Mouse (Mus musculus) right cerebral cortex, postnatal 10 days (tissue): ENCODE measurements around the gene Atf4.

Source experiments
- DNase-seq, 2 experiments: peaks; one replicate each; pipeline ENCODE4 v3.0.0; 2021; ENCODE audit warnings: low spot score in 2 of 2

The Atf4 gene

DNA sequence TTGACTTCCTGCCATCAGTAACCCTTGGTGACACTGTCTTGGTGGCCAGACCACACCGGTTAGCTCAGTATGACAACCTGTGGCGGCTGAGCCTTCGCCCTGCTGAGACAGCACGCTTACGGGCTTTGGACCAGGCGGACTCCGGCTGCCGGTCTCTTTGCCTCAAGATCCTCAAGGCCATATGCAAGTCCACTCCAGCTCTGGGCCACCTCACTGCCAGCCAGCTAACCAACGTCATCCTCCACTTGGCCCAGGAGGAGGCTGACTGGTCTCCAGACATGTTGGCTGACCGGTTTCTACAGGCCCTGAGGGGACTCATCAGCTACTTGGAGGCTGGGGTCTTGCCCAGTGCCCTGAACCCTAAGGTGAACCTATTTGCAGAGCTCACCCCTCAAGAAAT lies 5.3 kb upstream of the Atf4 start:
- no peak for DNase-seq

DNA sequence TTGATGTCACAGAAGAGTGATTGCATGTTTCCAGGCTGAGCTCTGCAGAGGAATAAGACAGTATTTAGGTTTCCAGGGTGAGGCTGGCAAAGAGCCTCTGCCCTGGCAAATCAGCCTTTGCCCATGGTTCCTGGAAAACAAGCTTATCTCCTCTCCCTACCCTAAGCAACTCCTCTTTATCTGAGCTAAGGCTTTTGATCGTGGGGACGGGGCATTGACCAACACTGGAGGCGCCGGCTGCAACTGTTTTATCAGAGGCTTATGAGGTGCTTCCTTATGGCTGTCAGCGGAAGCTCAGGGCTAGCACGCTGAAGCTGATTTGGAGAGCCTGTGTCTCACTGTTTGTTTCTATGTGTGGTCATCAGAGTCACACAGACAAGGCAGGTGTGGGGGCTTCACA lies 4.4 kb upstream of the Atf4 start:
- DNase-seq: no peak

DNA sequence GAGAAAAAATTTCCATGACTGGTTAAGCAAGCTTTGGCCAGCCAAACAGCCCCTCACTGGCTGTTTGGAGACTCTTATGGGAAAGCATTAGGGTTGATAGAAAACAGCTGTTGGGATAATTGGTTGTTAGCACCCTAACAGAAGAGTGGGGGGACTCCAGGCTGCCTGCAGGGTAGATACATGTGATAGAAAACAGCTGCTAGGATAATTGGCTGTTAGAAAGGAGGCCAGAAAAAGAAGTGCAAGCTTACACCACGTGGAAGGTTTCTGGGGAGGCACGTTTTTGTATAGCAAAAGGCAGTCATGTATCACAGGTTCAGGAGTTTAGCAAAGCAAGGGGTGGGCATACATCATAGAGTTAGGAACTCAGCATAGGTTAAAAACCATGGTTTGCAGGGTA lies 1.5 kb upstream of the Atf4 start:
- DNase-seq: no peak

DNA sequence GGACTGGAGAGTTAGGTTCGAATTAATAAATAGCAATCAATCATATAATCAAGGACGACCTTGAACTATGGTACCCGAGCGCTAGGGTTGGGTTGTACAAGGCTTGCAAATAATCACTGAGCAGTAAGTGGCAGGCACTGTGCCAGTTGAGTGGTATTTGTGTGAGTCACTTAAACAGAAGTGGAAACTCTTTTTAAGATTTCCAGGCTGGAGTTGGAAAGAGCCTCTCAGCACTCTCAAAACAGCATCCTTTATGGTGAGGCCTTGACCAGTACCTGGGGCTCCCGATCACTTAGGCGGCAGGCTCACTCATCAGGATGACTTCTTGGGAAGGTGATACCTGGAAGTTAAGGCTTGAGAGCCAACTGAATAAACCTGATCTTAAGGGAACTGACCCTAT lies 777 bp upstream of the Atf4 start:
- DNase-seq: peak in 1 of 2 experiments; percentile 75

DNA sequence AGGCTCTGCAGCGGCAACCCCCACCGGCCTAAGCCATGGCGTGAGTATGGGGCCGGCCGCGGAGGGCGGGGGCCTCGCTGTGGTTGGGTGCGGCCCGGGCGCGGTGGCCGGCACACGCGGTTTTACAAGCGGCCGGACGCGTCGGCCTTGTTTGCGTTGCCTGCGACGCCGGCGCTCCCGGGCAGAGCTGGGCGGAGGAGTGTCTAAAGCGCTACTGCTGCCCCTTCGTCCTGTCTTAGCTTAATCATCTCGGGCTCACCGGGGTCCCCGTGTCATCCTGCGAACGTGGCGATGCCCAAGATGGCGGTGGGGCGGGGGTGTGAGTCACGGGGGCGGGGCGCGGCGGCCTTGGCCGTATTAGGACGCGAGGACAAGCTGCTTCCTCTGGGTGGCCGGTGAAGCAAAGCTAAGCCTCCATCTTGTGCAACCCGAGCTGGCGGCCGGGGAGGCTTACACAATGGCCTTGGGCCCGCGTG lies 700 bp downstream of the Atf4 start:
- peak; percentile 76 to 83 for DNase-seq

DNA sequence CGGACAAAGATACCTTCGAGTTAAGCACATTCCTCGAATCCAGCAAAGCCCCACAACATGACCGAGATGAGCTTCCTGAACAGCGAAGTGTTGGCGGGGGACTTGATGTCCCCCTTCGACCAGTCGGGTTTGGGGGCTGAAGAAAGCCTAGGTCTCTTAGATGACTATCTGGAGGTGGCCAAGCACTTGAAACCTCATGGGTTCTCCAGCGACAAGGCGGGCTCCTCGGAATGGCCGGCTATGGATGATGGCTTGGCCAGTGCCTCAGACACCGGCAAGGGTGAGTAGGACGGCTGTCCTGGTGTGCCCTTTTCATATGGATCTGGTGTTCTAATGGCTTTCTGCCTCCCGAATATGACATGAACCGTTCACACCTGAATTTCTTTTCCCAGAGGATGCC lies 1.3 kb downstream of the Atf4 start:
- peak in 1 of 2 experiments; percentile 49 for DNase-seq

DNA sequence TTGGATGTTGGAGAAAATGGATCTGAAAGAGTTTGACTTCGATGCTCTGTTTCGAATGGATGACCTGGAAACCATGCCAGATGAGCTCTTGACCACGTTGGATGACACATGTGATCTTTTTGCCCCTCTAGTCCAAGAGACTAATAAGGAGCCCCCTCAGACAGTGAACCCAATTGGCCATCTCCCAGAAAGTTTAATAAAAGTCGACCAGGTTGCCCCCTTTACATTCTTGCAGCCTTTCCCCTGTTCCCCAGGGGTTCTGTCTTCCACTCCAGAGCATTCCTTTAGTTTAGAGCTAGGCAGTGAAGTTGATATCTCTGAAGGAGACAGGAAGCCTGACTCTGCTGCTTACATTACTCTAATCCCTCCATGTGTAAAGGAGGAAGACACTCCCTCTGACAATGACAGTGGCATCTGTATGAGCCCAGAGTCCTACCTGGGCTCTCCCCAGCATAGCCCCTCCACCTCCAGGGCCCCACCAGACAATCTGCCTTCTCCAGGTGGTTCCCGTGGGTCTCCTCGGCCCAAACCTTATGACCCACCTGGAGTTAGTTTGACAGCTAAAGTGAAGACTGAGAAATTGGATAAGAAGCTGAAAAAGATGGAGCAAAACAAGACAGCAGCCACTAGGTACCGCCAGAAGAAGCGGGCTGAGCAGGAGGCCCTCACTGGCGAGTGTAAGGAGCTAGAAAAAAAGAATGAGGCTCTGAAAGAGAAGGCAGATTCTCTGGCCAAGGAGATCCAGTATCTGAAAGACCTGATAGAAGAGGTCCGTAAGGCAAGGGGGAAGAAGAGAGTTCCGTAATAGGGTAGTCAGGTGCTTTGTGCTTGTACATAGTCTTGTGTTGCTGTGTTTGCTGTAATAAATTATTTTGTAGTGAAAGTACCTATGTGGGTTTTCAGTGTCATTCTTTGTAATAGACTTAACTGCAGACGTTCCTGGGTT lies 1.9 kb downstream of the Atf4 start:
- DNase-seq: no peak

DNA sequence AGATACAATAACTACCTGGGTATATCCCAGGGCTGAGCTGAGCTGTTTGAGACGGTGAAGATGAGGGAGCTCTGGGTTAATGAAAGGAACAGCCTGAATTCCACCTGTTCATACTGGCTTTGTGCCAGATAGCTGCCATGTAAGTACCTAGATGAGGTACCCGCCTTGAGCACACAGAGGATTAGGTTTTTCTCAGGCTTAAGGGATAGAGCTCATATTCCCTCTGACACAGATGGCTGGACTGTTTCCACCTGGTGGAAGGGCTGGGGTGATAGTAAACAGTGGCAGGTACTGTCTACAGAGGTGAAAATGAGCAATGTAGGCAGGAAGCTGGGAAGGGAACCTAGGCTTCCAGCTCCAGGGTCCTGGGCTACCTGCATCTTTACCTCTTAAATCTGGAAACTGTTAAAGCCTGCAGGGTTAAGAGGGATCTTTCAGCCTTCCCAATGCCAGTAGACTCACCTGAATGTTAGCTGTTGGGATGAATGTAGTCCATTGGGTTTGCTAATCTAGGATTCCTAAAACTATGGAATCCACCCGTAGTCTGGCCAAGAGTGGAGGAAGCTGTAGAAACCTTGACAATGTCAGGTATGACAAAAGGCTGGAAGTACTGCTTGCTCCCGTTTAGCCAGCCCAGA lies 2.7 kb downstream of the Atf4 start:
- DNase-seq: peak in 1 of 2 experiments; percentile 58

DNA sequence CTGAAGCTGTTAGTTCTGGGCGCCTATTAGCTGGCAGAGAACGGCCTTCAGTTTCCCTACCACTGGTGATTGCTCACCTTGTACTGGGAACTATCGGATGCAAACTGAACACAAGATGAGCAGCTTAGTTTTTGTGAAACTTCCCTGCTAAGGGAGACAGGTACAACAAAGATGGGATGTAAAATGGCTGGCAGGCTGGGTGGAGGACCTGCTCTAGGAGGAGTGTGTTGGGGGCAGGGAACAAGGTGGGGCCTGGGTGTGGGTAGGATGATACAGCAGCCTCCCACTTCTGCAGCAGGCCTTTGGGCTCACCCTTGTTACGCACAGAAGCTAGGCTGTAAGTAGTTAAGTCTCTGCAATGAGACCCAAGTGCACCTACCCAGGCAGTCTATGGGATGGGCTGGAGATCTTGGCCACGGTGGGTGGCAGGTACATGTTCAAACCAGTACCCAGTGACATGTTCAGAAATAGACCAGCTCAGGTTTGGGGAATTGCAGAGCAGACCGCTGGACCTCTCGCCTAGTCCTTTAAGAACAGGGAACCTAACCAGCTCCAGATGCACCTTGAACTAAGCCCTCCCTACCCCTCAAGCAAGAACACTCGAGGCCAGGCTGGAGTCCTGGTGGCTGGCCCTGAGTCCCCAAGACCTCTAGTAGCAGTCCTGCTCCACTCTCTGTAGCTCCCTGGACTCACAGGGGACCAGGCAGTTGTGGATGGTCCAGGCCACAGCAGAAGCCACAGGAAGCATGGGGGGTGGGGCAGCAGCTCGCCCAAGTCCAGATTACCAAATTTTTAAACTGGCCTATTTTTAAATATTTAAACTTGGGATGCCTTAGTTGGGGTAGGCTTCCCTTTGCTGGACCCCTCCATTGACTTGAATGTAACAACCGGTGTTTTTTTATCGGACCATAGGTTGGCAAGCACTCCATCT lies 3.5 kb downstream of the Atf4 start:
- peak in 1 of 2 experiments; percentile 51 for DNase-seq

DNA sequence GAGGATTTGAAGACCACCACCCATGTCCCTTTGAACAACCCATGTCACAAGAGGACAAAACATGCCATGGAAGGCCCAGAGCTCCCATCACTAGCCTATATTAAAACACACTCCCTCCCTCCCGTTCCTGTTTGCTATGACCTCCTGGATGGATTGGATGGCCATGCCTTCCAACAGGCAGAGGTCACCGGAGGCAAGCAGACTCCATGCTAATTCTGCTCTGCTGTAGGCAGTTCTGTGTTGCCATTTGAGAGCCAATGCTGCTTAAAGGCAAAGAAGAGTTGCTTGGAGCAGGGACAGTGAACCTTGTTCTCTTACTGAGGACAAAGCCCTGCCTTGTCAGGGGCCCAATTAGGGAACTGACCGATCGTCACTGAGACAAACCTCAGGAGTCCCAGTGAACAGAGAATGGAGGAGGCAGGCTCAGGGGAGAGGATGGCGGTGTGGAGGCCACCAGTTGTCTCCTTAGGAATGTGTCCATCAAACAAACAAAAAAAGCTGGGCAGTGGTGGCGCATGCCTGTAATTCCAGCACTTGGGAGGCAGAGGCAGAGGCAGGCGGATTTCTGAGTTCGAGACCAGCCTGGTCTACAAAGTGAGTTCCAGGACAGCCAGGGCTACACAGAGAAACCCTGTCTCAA lies 4.5 kb downstream of the Atf4 start:
- no peak for DNase-seq

DNA sequence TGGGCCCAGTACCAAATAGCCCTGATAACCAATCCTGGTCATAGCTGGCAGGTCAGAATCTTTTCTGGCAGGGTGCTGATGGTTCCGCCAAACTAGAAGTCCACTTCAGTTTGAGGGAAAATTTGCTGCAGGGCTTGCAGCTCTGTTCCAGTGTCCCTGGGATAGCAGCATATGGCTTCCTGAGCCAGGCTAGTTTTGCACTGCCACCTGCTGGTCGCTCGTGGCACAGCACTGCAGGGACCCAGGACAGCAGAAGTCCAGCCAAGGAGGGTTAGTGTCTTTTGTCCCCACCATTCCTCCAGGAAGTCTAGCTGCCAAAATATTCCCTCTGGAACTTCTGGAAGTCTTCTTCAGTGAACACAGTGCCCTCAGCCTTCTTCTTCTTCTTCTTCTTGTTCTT lies 5.7 kb downstream of the Atf4 start:
- peak; percentile 84 to 89 for DNase-seq

DNA sequence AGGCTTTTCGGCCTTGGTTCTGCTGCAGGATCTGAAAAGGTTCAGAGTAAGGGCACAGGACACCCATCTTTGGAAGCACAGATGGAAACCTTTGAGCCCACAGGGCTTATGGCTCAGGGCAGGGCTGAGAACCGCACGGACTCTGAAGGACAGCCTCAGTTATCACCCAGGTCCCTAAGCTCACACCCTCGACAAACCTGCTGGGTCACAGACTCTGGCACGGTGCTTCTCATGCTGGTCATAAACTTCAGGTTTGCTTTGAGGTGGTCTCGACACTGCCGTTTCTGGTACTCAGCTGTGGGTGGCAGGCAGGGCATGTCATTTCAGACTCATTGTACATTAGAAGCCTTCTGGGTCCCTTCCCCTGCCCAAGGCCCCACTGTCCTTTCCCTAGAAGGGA lies 6.1 kb downstream of the Atf4 start:
- no peak for DNase-seq

DNA sequence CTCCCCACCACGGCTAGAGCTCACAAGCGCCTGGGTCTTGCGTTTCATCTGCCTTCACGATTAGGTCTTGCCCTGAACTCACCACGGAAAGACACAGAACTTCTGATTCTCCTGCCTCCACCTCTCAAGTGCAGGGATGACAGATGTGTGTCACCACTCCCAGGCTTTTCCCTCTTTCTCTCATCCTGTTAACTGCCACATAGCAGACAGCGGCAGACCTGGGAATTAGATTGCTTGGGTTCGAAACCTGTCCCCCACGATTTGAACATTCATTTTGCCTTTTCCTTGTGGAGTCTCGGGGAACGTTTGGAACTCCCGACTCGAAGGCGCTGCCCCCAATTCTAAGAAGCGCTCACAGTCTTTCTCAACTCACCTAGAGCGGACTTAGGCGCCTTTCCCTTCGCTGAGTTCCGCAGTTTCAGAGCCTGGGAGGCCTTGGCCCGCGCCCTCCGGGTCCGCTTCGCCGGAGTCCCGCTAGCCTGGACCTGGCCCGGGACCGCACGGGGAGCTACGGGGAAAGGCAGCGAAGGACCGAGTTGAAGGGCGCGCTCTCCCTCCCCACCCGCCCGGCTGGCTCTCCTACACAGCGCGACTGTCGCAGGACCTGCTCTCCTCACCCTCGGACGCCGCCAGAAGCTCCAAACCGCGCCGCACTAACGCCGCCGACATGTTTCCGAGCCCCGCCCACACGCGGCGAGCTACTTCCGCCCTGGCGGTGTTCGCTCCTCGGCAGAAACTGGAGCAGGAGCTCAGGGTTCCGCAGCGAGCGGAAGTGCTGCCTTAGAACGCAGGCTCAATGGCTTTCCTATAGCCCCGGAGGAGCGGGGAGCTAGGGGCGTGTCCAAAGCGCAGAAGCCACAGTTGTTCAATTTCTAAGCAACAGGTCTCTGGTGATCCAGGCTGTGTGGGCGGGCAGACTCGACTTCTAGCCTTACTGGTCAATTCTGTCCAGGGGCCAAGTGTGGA lies 8.9 kb downstream of the Atf4 start, which contains the start of gene Rps19bp1:
Gene Rps19bp1 (minus strand): TSS at position 706 of the 966 bp plus-strand sequence.
- peak; percentile 93 for DNase-seq

DNA sequence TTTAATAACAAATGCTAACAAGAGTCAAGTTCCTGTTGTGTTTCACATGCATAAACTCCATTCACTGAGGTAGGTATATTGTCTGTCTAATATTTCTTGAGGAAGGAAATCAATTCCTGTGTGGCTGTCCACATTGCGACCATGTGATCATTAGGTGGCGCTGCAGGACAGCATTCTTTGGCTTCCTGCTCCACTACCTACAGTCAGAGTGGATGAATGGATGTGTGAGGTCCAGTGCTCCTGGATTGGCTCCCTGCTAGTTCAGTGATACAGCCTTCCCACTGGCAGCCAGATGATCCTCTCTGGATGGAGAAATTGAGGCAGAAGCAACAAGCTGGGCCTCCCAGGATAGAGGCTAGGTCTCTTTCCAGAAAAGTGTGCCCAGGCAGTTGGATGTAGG lies 11.3 kb downstream of the Atf4 start:
- DNase-seq: peak; percentile 87 to 91

DNA sequence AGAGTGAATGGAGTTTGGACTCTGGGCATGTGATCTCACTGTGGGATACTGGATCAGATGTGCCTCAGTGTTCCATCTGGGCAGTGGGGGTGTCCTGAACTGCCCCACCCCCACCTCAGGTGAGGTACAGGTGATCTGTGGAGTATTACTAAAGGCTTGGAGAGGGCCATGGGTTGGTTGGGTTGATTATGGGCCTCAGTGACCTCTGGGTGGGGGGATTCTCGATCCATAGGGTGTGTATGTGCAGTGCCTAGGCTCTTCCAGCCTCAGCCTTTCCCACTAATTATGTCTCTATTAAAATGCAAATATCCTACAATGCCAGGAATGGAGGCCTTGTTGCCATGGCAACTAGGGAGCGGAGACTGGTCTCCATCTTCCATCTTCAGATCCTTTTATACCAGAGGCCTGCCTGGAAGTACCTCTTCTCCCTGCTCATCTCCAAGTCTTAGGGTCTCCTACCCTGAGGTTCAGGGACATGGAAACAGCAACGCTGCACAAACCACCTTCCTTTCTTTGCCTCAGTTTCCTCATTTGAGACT lies 16.9 kb downstream of the Atf4 start:
- peak; percentile 62 to 66 for DNase-seq

DNA sequence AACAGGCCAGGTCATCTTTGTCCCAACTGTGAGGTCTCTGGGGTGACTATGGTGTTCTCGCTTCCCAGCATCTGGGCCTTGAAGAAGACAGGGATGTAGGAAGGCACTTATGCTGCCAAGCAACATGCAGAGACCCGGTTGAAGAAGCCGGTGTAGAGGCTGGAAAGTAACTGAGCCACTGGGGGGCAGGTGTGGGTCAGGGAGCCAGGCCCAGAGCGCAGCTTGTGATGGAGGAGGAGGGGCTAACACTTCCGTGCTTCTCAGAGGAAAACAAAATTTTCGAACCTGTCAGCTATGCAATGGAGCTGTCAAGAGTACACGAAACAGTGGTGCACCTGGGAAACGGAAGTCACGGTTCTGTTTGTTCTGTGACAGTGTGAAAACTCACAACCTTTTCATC lies 22.1 kb downstream of the Atf4 start:
- no peak for DNase-seq

DNA sequence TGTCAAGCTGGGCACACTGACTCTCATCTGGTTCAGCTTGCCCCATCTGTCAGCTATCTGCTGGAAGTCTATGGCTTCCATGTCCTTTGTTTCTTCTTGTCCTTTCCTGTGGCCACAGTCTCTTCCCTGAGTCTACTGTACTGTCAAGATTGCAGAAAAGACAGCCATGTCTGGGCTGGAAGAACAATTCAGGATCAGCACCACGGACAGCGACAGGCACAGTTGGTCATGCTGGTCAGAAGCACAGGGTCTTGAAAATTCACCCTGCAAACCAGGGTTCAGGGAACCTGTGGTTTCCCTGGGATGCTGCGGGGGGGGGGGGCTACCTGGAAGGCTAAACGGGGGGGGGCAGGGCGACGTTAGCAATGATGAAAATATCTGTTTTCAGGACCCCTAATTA lies 22.6 kb downstream of the Atf4 start:
- DNase-seq: no peak

DNA sequence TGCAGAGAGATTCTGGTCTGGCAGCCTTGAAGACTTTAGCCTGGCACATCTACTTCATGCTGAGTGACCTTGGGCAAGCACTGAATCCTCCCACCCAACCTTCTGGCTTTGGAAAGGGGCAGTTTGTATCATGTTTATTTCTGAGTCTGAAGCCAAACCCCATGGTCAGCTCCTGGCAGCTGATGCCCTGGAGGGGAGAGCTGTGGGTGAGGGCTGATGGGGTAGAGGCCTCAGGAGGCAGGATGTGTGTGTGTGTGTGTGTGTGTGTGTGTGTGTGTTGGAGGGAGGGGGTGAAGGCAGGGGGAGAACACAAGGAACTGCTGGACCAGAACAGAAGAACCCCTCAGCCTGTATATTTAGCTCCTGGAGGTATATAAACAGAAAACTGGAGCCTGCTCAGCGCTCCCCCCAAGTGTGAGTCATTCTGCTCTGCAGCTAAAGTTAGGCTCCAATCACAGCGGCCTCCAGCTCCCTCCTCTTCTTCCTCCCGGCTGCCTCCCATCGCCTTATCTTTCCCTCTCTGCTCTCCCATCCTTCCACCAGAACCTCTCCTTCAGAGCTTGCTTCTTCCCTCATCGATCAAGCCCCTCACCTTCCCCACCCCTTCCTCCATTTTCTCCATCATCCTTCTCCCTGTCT lies 23.3 kb downstream of the Atf4 start:
- peak; percentile 82 to 90 for DNase-seq

DNA sequence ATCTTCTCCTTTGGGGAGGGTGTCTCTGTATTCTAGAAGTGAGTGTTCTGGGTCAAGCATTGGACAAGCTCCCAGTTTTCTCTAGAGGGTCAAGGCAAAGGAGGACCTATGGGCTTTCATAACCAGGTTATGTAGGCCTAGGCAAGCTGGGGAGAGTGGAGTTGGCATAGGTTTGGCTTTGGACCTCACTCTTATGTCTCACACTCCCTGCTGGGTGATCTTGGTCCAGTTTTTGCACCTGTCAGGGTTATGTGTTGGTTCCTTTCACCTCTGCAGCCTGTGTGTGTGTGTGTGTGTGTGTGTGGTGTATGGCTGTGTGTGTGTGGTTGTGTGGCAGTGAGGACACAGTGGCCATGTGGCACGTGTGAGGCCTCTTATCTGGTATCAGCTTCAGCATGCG lies 24.1 kb downstream of the Atf4 start:
- no peak for DNase-seq
